Mouse (Mus musculus): ENCODE measurements at regions not wholly inside any gene's neighbourhood (a gene's known extent, or its start where the extent isn't known, plus 50 kb on each side); places are given as distances from the start of the nearest gene placed in this dataset.

DNA sequence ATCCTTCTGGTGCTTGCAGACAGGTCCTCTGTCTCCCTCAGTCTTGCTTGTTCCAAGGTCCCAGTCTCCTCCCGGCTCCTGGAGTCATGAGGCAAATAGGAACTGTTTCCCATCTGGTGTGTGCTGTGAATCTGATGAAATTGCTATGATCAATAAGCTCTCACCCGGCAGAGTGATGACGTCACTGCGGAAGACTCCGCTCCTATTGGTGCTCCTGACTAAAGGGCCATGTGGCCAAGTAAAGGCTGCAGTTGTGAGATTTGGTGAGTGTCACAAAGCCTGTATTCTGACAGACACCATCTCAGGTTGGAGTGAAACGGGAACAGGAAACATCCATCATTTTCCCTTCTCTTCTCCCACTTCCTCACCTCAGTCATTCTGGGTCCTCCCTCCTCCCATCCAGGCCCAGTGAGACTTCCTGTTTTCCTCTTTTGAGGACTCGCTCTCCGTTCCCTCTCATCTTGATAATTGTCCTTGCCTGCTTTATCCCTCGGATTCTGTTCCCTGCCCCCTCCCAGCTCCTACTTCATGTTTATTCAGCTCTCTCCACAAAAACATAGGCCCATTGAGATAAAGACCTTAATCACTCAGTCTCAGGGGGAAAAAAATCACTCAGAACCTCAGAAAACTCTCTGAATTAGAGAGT lies 133.4 kb downstream of the Fam43a start:
- DNase-seq, result no peak
- intact Hi-C loops (cut with DNase I), result no loop called here

DNA sequence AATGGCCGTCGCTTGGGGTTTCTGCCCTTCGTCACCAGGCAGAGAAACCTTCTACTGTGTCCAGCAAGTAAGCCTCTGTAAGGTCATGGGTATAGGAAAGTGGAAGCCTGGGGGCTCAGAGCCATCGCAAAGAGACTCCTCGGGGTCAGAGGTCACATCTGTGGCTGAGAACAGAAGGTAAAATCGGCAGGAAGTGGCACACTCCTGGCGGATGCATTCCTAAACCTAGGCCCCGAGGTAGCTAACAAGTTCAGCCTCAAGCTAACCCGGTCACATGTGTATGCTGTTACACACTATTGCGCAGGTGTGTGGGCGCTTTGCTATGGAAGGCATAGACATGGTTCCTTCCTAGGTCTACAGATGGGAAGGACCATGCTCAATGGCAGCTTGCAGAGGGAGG lies 134.0 kb downstream of the Fam43a start:
- no peak for DNase-seq
- intact Hi-C loops (cut with DNase I), result no loop called here

DNA sequence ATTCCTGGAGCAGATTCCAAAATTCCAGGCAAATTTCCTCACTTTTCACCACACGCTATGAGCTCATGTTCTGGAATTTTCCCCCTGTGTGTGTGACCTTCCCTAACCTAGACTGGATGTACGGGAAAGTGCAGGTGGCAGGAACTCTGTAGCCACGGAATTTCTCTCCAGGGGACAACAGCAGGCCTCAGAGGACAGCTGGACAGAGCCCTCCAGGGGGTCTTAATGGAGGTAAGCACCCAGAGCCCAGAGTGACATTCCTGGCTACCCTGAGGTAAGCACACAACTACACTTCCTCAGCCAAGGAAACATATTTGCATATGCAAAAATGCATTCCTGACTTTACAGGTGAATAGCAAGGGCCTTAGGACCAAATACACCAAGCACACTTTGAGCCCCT lies 135.8 kb downstream of the Fam43a start:
- intact Hi-C loops (cut with DNase I), result loop anchor here (5.0 kb wide), 2 partner anchors 43 to 242 kb away; no protein-coding TSS in a partner anchor
- DNase-seq, result no peak

DNA sequence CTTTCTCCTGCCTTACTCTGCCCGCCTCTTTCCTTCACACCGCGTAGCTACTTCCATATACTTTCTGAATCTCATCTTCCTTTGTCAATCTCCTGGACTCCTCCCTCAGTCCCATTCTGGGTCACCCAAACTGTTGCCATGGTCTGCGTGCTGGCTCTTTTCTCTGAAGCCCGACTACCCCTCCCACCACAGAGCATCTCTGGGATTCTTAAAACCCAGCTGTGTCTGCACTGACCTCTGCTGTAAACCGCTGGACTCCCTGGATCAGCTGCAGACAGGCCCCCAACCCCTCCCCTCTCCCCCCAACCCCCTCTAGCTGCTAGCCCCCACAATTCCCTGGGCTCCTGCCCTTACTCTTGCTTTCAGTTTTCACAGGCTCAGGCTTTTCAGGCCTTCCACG lies 136.4 kb downstream of the Fam43a start:
- intact Hi-C loops (cut with DNase I), result loop anchor here (2.0 to 5.0 kb wide), 4 partner anchors 44 to 241 kb away; no protein-coding TSS in a partner anchor
- no peak for DNase-seq

DNA sequence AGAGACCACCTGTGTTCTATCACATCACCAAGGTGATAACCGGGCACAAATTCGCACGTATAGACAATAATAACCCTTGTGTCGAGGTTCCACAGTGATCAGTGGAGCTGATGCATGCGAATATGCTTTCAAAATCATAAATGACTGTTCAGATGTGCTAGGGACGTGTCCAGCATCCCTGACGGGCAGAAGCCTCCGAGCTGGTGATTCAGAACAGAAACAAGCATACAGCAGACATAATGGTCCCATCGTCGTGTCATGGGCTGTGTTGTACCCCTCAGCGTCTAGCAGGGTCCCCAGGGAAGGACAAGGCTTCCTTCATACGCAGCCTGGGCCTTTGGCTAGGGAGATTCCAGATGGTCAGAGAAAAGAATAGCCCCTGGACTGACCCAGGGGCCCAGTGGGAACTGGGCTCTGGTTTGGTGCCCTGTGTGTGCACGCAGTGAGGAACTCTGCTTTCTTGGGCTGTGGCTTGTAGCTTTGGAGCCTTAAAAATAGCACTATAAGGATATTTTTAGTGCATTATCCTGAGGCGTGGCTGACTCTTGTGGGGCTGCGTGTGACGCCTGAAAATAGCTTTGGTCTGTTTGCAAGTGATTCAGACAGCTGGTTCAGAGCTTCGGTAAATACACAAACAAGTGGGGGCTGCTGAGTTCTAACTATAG lies 137.3 kb downstream of the Fam43a start:
- intact Hi-C loops (cut with DNase I), result loop anchor here (2.0 to 5.0 kb wide), 4 partner anchors 44 to 241 kb away; no protein-coding TSS in a partner anchor
- peak; percentile 58 to 61 for DNase-seq

DNA sequence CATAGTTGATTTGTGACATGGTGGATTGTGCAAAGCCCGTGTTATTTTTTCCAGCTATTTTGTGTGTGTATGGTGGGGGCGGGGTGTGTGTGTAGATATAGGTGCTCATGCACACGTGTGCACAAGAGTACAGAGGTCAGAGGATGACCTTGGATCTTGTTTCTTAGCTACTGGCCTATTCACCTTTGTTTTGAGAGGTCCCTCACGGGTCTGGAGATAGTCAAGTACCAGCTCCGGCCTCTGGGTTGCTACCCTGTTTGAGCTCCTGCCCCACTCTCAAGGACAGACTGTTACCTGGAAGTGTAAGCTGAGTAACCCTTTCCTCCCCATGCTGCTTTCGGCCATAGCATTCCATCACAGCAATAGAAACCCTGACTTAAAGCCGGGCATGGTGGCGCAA lies 138.0 kb downstream of the Fam43a start:
- DNase-seq, result no peak
- intact Hi-C loops (cut with DNase I), result loop anchor here (2.0 to 5.0 kb wide), 4 partner anchors 45 to 240 kb away; no protein-coding TSS in a partner anchor

DNA sequence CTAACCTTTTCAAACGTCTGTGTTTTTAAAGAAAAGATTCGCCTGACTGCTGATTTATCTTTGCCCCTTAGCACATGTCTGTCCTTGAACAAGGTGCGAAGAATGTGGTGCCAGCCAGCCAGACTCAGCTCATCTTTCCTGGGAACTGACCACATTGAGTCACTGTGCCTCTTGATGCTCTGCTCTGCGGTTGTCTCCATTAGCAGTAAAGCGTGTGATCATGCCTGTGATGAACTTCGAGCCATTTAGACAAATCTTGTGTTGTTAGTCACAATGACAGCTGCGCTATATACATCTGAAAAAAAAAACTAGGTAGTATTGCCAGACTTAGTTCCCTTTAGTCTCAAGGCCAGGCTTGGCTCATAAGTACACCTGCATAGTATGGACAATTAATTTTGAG lies 140.1 kb downstream of the Fam43a start:
- intact Hi-C loops (cut with DNase I), result loop anchor here (5.0 kb wide), 2 partner anchors 47 to 238 kb away; no protein-coding TSS in a partner anchor
- no peak for DNase-seq

DNA sequence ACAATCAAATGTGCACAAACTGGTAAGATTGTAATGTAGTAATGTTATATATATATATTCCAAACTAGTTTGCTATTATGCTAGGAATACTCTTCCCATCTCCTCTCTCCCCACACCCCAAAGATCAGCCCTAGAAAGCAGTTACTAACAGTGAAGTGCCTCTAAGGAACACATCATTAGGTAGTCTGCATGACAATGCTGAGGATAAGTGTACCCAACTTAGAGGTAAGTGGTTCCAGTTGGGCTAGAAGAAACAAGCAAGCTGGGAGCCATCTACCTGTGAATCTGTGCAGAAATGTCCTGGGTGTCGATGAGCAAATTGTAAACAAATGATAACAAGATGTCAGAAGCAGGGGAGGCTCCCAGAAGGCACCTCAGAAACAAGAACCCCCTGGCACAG lies 141.7 kb downstream of the Fam43a start:
- DNase-seq, result no peak
- intact Hi-C loops (cut with DNase I), result no loop called here

DNA sequence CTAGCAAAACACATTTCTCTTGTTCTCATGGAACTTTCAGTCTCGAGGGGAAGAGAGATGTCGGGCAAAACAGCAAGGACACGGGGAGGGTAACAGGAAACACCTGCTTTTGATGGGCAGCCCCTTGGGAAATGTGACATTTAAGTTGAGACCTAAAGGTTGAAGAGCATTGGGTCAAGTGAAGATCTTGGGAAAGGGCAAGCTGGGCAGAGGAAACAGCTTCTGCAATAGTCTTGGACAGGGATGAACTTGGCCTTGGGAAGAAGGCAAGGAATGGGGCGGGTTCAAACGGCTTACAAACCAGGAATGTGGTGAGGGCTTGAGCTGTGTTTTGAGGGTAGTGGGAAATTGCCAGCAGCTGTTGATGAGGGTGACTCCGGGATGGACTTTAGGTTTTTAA lies 143.0 kb downstream of the Fam43a start:
- DNase-seq, result no peak
- intact Hi-C loops (cut with DNase I), result no loop called here

DNA sequence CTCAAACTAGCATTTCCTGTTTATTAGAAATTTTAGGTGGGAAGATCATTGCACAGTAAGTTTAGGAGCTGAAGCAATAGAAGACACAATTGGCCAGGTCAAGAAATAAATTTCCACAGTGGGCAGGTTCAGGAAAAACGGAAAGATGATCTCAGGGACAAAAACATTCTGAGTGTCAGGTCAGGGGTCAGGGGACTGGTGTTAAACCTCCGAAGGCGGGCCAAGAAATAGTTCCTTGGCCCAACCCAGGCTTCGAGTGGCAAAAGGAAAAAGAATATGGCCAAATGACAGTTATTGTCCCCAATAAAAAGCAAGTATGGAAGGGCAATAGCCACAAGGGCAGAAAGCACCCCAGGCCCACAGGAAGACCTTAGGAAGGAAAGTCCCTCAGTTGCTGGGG lies 144.0 kb downstream of the Fam43a start:
- no peak for DNase-seq
- intact Hi-C loops (cut with DNase I), result no loop called here

DNA sequence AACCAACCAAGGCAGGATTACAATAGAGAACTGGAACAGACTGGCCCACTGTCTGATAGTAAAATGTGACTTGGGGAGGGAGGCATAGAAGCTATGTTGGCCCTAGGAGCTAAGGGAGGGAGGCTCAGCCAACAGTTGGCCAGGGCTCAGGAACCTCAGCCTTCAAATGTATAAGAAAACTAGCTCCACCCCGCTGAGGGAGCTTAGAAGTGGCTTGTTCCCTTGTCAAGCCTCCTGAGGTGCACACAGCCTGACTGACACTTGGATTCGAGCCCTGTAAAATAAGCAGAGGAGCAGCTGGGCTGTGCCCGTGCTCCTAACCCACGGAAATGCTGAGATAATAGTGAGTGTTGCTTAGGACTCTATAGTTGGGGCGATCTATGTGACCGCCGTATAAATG lies 144.7 kb downstream of the Fam43a start:
- intact Hi-C loops (cut with DNase I), result no loop called here
- DNase-seq, result no peak

DNA sequence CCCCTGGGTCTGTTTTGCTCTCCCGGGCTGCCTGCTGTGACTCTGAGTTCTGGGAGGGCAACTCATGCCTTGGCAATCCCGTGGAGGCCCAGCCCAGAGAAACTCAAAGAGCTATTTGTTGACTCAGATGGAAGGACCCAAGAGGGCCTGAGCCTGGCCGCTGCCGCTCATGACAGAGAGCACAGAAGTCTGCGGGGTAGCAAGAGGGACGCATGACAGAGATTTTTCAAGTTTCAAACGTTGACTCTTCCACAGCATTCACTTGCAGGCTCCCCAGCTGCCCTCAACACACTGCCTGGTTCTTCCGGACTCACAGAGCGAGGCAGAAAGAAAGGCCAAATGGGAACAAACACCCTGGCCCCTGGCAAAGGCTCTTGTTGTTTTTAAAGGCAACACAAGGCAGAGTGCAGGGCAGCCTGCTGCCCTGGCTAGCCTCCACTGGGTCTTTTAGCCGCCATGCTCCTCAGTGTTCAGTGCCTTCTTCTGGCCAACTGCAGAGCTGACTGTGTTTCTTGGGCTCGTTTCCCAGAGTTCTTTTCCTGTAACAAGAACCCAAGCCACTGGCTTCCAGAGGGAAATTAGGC lies 146.2 kb downstream of the Fam43a start:
- DNase-seq, result peak; percentile 36 to 57
- intact Hi-C loops (cut with DNase I), result no loop called here

DNA sequence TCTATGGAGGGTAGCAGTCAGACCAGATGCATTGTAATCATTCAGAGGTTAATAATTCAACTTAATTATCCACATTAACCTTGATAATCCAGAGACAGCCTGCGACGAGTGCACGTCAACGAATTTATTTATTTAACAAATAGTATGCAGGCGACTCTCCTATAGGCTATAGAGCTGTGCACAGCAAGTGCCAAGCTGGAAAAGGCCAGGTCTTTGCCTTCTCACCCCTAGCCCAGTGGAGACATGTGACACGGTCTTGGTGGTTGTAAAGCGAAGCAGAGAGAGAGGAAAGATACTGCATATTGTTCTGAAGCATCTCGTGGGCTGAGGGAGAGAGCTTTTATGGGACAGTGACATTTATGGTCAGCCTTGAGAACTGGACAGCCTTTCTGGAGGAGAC lies 146.7 kb downstream of the Fam43a start:
- no peak for DNase-seq
- intact Hi-C loops (cut with DNase I), result no loop called here

DNA sequence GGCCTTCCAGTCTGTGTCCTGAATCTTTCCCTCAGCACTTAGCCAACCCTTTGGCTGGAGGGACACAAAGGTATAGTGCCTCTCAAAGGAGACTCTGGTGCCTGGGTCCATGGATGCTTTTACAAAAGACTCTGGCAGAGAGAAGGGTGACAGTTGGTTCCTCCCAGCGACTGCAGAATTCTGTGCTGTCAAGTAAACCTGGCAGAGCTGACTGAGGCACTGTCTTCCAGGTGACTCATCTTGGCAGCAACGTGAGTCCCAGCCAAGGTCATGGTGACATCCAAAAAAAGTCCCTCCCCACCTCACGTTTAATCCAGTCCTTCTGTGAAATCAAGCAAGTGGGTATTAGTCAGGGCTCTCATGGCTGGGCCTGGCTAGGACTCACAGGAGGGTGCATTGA lies 150.3 kb downstream of the Fam43a start:
- no peak for DNase-seq
- intact Hi-C loops (cut with DNase I), result no loop called here

DNA sequence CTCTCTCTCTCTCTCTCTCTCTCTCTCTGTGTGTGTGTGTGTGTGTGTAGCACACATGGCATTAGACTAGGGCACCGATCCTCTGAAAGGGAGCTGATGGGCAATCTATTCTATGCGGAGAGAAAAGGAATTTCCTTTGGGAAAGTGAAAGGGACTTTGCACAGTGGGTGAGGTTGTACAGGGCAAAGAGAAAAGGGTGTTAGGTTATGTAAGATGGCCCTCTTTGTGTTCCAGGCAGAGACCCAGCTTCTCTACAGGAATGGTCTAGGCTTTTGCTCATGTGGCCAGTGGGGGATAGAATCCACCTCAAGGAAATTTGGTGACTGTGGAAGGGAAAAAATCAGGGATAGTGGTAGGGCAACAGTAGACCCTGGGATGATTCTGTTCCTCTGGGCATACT lies 156.2 kb downstream of the Fam43a start:
- no peak for DNase-seq
- intact Hi-C loops (cut with DNase I), result no loop called here

DNA sequence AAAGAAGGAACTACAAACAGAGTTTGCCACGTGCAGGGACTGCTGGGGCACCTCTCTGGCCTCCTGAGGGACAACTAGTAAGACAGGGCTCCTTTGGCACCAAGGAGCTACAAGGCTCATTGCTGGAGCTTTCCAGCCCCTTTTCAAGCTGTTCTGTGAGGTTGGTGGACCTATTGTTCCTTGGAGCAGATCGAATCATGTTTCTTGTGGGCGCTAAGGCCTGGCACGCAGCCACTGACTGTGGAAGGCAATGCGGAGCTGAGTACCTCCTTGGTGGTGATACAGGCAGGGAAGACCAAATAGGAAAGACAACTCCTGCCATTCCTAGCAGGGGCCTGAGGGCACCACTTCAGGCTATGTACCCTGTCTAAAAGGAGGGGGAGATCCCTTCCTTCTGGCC lies 157.2 kb downstream of the Fam43a start:
- DNase-seq, result no peak
- intact Hi-C loops (cut with DNase I), result no loop called here

DNA sequence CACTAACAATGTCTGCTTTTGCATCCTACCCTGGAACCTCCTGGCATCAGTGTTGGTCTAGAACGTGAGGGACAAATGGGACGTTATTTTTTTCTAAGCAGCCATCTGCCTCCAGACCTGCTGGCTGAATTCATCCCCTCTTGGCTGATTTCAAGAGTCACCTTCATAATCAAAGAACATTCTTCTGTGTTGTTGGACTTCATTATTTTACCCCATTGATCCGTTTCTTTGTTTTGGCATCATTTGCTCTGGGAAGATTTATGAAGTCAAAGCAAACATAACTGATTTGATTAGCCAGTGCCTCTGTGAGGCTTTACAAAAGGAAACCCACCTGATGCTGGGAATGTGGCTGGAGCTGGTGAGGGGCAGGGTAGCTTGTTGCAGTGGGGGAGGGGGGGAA lies 158.0 kb downstream of the Fam43a start:
- no peak for DNase-seq
- intact Hi-C loops (cut with DNase I), result no loop called here

DNA sequence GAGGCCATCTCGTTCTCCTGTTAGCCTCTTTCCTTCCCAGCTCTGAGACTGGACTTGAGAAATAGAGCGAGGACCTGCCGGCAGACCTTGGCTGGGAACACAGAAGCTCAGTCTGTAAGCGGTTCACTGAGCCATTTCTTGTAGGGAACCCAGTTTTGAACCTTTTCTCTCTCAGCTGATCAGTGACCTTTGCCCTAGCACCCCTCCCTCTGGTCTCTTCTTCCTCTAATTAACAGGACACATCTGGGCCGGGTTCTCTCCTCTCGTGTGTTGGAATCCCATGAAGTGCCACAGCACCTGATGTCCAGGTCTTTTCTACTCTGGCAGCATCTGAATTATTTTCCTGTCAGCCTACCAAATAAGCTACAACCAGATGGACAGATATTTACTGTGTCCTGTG lies 158.5 kb downstream of the Fam43a start:
- intact Hi-C loops (cut with DNase I), result no loop called here

DNA sequence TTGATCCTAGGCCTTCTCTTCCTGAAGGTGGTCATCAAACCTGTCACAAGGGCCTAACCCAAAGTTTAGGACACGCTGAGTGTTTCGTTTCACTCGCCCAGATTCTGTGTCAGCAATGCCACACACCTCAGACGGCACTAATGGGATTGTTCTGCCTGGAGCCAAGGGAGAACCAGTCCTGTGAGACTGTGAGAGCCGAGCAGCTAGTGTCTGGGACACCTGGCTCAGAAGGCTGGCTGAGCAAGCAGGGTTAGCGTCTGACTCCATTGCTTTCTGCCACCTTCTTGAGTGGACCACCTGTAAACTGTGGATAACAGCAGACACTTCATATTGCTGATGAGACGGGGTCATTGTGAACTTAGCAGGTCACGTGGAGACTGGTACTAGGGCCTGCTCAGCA lies 160.0 kb downstream of the Fam43a start:
- intact Hi-C loops (cut with DNase I), result no loop called here

More for the DNA sequence above, 158.5 kb downstream of the Fam43a start:
- DNase-seq, result no peak

DNA sequence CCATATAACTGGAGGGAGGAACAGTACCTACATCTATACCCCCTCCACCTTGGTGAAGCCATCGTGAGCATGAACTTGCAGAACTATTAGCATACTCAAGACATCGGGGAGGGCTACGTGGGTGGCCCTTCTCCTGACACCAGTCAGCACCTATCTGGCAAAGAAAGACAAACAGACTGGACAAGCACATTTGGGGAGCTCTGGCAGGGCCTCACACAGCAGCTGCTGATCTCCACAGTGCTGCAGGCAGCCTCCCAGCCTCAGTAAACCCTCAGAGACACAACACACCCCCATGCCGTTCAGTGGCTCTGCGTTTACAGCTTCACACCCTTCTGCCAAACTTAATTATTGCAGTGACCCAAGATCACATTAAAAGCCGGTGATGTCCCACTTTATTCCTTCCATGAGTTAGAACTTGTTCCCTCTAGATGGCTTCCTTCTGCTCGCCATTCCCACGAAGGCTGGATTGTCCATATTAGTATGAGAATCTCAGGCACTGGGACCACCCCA lies 161.7 kb downstream of the Fam43a start:
- no peak for DNase-seq
- intact Hi-C loops (cut with DNase I), result no loop called here

More for the DNA sequence above, 160.0 kb downstream of the Fam43a start:
- no peak for DNase-seq

DNA sequence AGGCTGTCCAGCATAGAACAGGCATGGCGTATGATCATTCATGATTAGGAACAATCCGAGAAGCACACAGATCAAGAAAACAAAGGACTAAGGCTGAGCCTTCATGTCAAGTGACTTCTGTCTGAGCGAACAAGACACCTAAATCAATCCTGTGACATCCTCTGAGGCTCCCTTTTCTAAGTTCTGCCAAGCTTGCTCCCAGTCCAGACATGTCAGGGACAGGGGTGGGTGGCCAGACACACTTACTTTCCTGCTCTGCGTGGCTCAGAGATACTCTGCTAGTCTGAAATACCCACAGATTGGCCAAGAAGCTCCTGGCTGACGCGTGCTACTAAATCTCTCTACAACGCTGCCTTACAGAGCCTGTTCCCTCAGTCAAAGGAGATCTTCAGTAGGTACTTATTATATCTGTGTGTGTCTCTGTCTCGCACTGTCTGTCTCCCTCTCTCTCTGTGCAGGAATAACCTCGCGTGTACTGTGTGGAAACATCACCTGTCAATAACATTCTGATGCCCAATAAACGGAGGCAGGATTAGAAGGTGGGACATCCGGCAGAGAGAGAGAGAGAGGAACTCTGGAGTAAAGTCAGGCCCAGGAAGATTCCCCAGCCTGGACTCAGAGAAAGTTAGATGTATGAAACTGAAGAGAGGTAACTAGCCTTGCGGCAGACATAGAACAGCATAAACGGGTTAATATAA lies 163.5 kb downstream of the Fam43a start:
- intact Hi-C loops (cut with DNase I), result no loop called here

More for the DNA sequence above, 163.5 kb downstream of the Fam43a start:
- DNase-seq, result no peak

Data from heart, postnatal 14 days (tissue).